Mouse (Mus musculus): ENCODE results near the gene Gm21870.
"Not testable (repeated sequence)": the region's sequence is repeated elsewhere in the genome, so short reads cannot be mapped to it uniquely, and the experiment has no call there.

Gene Gm21870

DNA sequence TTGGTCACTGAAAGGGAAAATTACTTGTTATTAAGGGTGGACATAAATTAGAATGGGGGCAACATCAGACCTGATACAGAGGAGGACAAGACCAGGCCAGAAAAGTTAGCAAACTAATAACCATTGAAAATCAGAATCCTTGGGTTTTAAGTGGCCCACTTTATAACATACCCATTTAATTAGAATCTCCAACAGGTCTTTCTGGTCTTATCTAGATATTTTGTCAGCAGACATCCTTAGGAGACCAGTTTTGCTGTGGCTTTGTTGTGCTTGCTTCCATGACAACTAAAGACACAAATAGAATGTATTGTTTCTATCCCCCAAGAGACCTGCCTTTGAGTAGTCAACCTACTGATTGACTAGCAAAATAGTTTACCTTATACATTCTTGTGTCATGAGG lies at the start of gene Gm21870:
Gm21870 (minus strand) TSS at position 101 of the 400 bp plus-strand sequence.
- not testable (repeated sequence) for DNase-seq (ENCODE audit: low read depth)

DNA sequence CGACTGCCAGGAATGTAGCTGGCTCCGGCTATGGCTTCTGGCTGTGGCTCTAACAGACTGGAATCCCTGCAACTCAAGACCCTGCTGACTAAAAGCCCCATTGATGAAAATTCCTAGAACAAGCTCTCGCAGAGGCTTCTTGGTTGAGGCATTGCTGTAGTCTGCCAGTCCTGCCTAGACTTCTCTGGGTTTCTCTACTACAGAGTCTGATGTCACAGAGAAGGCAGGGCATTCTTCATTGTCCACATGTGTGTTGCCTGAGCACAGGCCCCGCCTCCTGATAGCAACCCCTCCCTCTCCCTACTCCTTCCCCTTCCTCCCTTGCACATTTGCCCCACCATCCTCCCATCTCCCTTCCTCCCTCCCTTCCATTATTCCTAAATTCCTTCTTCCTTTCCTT lies 30.2 kb downstream of the Gm21870 start, which contains the start of gene Btbd35f6:
Btbd35f6 (minus strand) TSS at position 101 of the 400 bp plus-strand sequence.
- not testable (repeated sequence) for DNase-seq (ENCODE audit: low read depth)

Measured in induced T-regulatory cell, adult 2 months (primary cell).